Mouse (Mus musculus) stomach, postnatal 0 days (tissue): ENCODE measurements at regions not wholly inside any gene's neighbourhood (a gene's known extent, or its start where the extent isn't known, plus 50 kb on each side); places are given as distances from the start of the nearest gene placed in this dataset.

ENCODE experiments used
- CTCF ChIP-seq: IDR thresholded peaks from 2 replicates; pipeline ENCODE4 v1.5.1; 2016; ENCODE audit warnings: antibody characterized with exemption, low read depth, mild to moderate bottlenecking, moderate library complexity
- EP300 ChIP-seq: optimal IDR thresholded peaks from 2 replicates; pipeline ENCODE3; 2016; ENCODE audit warnings: antibody characterized with exemption

DNA sequence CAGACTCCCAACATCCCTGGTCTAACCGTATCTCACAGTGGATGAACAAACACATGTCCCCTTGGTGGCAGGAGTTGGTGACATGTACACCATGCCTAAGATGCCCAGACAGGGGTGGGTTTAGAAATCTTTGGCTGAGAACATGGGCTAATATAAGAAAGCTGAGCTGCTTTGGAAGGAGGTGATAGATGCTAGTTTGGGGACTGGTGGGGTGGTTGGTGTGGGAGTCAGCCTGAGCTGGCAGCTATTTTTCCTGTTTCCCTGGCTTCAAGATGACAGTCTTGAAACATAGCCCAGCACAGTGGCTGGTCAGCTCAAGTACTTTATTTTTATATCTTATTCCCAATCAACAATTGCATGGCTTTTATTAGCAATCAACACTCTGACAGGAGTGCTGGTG lies 302.0 kb upstream of the Gjb5 start:
- TF ChIP-seq CTCF: no peak
- no peak for TF ChIP-seq EP300
